Mouse (Mus musculus): ENCODE data around the gene Igfn1. TPM values are rescaled to one million over a fixed set of nuclear protein-coding genes. Genes with fewer than 3 reads are reported as not detected.
A peak's percentile ranks its signal among the peaks of the same experiment; 100 is the strongest.

Gene Igfn1
- polyA plus RNA-seq, 1 experiment from 2014 or later = not detected

DNA sequence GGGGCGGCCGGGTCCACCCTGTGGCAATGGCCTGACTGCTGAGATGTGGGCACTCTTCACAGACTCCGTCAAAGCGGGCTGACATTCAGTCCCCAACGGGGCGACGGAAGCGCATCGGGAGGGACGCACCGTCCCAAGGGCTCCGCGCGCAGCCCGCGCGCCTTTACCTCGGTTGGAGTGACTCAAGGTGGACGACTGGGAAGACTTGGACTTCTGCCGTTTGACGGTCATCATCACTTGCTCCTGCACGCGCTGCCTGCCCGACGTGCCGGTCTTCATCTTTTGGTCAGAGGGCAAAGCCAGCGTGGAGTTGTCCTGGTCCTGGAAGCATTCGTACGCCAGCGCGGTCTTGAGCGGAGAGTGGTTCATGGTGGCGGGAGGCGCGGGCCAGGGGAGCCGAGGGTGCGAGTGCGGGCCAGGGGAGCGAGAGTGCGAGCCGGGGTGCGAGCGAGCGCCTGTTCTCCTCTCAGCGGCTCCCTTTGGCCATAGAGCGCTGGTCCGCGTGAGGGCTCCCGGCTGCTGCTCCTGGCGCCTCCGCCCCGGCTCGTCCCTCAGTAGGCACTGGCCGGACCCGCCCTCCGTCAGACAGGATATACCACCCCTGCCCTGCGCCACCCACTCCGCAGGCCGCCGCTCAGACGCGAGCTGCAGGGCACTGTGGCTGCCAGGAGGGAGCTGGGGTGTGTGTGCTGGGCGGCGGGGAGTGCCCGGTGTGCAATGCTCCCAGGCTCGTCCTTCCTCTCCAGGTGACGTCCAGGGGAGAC, 87.3 kb downstream of the Igfn1 start, which contains the start of gene Pkp1:
Pkp1 (minus strand) TSS at position 564 of the 764 bp plus-strand sequence.
- peaks cover 8% of the 10 kb centered on the region for H3K4me1 ChIP-seq
- H3K9ac ChIP-seq = 0 out of 2 replicates have a peak within 1 kb of the TSS, but pooled peaks have one; percentile 18
- peaks cover 82% of the 10 kb centered on the region for H3K27me3 ChIP-seq
- peak within 1 kb of the TSS; percentile 49 for H3K4me2 ChIP-seq (replicated peaks)
- no peak within 1 kb of the TSS for H3K27ac ChIP-seq
- H3K4me3 ChIP-seq = peak within 1 kb of the TSS; percentile 28
- H3K36me3 ChIP-seq = no peaks in the 10 kb centered on the region
- under 1% methylated on average over 67 of the region's 67 CpGs for WGBS
- H3K9me3 ChIP-seq (replicated peaks) = no peaks in the 10 kb centered on the region
- no peak for ATAC-seq (ENCODE audit: low FRiP score)

GRCm38 (mm10) chr1:135917206-135917605, 88.9 kb downstream of the Igfn1 start:
- peaks cover 77% of the 10 kb centered on the region for H3K27me3 ChIP-seq
- H3K27ac ChIP-seq = no peak overlapping the region
- H3K4me3 ChIP-seq = no peak overlapping the region
- WGBS = 10% methylated on average over 5 of the region's 5 CpGs
- no peak for ATAC-seq (ENCODE audit: low FRiP score)
- H3K4me1 ChIP-seq = peaks cover 8% of the 10 kb centered on the region
- H3K36me3 ChIP-seq = no peaks in the 10 kb centered on the region
- H3K9ac ChIP-seq = no peak overlapping the region
- no peak overlapping the region for H3K4me2 ChIP-seq (replicated peaks)
- no peaks in the 10 kb centered on the region for H3K9me3 ChIP-seq (replicated peaks)

GRCm38 (mm10) chr1:135916486-135917058, 89.6 kb downstream of the Igfn1 start:
- H3K4me3 ChIP-seq = no peak overlapping the region
- H3K9ac ChIP-seq = no peak overlapping the region
- peaks cover 8% of the 10 kb centered on the region for H3K4me1 ChIP-seq
- no peaks in the 10 kb centered on the region for H3K9me3 ChIP-seq (replicated peaks)
- no peak for ATAC-seq (ENCODE audit: low FRiP score)
- H3K27me3 ChIP-seq = peaks cover 71% of the 10 kb centered on the region
- no peak overlapping the region for H3K4me2 ChIP-seq (replicated peaks)
- H3K27ac ChIP-seq = no peak overlapping the region
- no peaks in the 10 kb centered on the region for H3K36me3 ChIP-seq
- 31% methylated on average over 5 of the region's 5 CpGs for WGBS

DNA sequence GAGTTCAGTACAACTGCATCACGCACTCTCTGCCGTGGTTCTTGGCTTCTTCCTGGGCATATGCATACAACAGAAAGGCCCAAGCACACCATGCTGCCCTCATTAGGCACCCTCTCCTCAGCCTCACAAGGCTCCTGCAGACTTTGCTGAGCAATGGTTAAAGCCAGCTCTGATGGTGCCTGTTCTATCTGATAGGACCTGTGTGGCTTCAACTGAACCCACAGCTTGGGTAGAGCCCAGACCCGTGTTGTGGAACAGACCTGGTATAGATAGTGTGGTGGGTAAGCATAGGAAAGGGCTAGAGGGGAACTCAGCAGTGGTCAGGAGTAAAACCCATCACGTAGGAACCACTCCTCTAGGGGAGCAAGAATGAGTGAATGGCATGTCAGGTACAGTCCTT, 92.5 kb downstream of the Igfn1 start:
- Histone ChIP-seq H3K27me3 (peaks cover 55% of the 10 kb centered on the region), H3K27ac (no peak overlapping the region), H3K9ac (no peak overlapping the region), H3K4me3 (no peak overlapping the region), H3K36me3 (no peaks in the 10 kb centered on the region), H3K9me3 (replicated peaks) (no peaks in the 10 kb centered on the region), H3K4me2 (replicated peaks) (no peak overlapping the region), H3K4me1 (peaks cover 11% of the 10 kb centered on the region)
- ATAC-seq (ENCODE audit: low FRiP score) = no peak
- 83% methylated on average over 4 of the region's 4 CpGs for WGBS

GRCm38 (mm10) chr1:135909381-135909780, 96.8 kb downstream of the Igfn1 start:
- Histone ChIP-seq H3K4me3 (no peak overlapping the region), H3K27me3 (peaks cover 17% of the 10 kb centered on the region; the same call in 1 of the 2 replicates), H3K9ac (no peak overlapping the region), H3K4me1 (peaks cover 8% of the 10 kb centered on the region), H3K9me3 (replicated peaks) (no peaks in the 10 kb centered on the region), H3K36me3 (no peaks in the 10 kb centered on the region), H3K27ac (no peak overlapping the region), H3K4me2 (replicated peaks) (no peak overlapping the region)
- no peak for ATAC-seq (ENCODE audit: low FRiP score)
- WGBS = 12% methylated on average over 6 of the region's 6 CpGs

DNA sequence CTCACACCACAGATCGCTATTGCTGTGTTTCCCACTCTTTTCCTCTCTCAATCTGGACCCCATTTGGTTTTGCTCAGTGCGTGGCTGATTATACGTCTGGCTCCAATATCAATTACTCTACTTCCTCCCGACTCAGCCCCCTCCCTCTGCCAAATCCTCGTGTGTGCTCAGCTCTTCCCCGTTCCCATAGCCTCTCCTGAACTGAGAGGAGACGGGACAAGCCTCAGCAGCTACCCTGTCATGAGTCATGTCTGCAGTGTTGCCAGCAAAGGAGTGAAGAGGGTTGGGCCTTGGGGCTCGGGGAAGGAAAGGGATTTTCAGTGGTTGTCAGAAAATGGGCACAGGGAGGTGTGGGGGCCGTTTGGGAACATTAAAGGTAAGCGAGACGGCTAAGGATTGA, 99.4 kb downstream of the Igfn1 start:
- no peaks in the 10 kb centered on the region for H3K36me3 ChIP-seq

More for the DNA sequence above, 99.4 kb downstream of the Igfn1 start:
- Histone ChIP-seq H3K27ac (no peak overlapping the region), H3K9ac (no peak overlapping the region), H3K4me2 (replicated peaks) (no peak overlapping the region), H3K27me3 (peaks cover 15% of the 10 kb centered on the region), H3K4me1 (peaks cover 8% of the 10 kb centered on the region), H3K4me3 (no peak overlapping the region), H3K9me3 (replicated peaks) (no peaks in the 10 kb centered on the region)
- no peak for ATAC-seq (ENCODE audit: low FRiP score)
- 73% methylated on average over 11 of the region's 11 CpGs for WGBS

Other genes starting within 250 kb of the Igfn1 start
- gene Phlda3, start 240.2 kb downstream of the Igfn1 start, polyA plus RNA-seq (2016; fragmentation: Nextera tagmentation; extraction: Ambion mirVana) = 18.3 and 19.1 TPM in 2 replicates
- 9.5 and 28.5 TPM in 2 replicates for gene Tnni1, start 226.9 kb downstream of the Igfn1 start, polyA plus RNA-seq (2016; fragmentation: Nextera tagmentation; extraction: Ambion mirVana)
- 1.1 and 3.5 TPM in 2 replicates for gene Lad1, start 187.7 kb downstream of the Igfn1 start, polyA plus RNA-seq (2016; fragmentation: Nextera tagmentation; extraction: Ambion mirVana)
- gene Tnnt2, start 170.0 kb downstream of the Igfn1 start, polyA plus RNA-seq (2016; fragmentation: Nextera tagmentation; extraction: Ambion mirVana) = 5.1 and 18.5 TPM in 2 replicates
- gene Pkp1, start 87.1 kb downstream of the Igfn1 start, polyA plus RNA-seq (2016; fragmentation: Nextera tagmentation; extraction: Ambion mirVana) = 0.35 and 0.39 TPM in 2 replicates
- 137 and 141 TPM in 2 replicates for gene Tmem9, start 1.8 kb upstream of the Igfn1 start, polyA plus RNA-seq (2016; fragmentation: Nextera tagmentation; extraction: Ambion mirVana)
- gene Ascl5, start 44.5 kb upstream of the Igfn1 start, polyA plus RNA-seq (2016; fragmentation: Nextera tagmentation; extraction: Ambion mirVana) = not detected in 2 replicates
- 0.18 and 1.3 TPM in 2 replicates for gene Cacna1s, start 46.4 kb upstream of the Igfn1 start, polyA plus RNA-seq (2016; fragmentation: Nextera tagmentation; extraction: Ambion mirVana)
- gene Kif21b, start 125.0 kb upstream of the Igfn1 start, polyA plus RNA-seq (2016; fragmentation: Nextera tagmentation; extraction: Ambion mirVana) = 39.1 and 44.7 TPM in 2 replicates
- 0.34 TPM in 1 of 2 replicates, not detected in the other for gene Mroh3, start 206.5 kb upstream of the Igfn1 start, polyA plus RNA-seq (2016; fragmentation: Nextera tagmentation; extraction: Ambion mirVana)
- gene Inava, start 227.9 kb upstream of the Igfn1 start, polyA plus RNA-seq (2016; fragmentation: Nextera tagmentation; extraction: Ambion mirVana) = 13.2 and 13.8 TPM in 2 replicates

All from hindbrain, embryonic 12.5 days (tissue).